Mouse (Mus musculus) cerebral cortex, adult 2 months (tissue): ENCODE results near the gene Gm5089.

ENCODE experiments used
- WGBS: fragments of 180-500 bp; shearing (Covaris S2); methylation state at CpG from one replicate; pipeline ENCODE4 v1.1.7; 2018; 5-methylcytosine and 5-hydroxymethylcytosine counted together

Gm5089 gene

GRCm38 (mm10) chr14:122450496-122451382, at the start of gene Gm5089:
Gene Gm5089, minus strand, starts transcription at chr14:122451115.
- WGBS, result 1% methylated on average over 59 of the region's 59 CpGs

- WGBS, result 73% methylated on average over 1 of the region's 1 CpGs
Observed at GRCm38 (mm10) chr14:122492015-122492414, 41.1 kb upstream of the Gm5089 start.

- WGBS, result 83% methylated on average over 6 of the region's 6 CpGs
Observed at GRCm38 (mm10) chr14:122491521-122491920, 40.6 kb upstream of the Gm5089 start.

- 9% methylated on average over 51 of the region's 51 CpGs for WGBS
Observed at GRCm38 (mm10) chr14:122490441-122491328, 39.8 kb upstream of the Gm5089 start, which contains the start of gene Gm10837. Gene Gm10837, plus strand, starts transcription at chr14:122490586.

- 6% methylated on average over 12 of the region's 12 CpGs for WGBS
Observed at GRCm38 (mm10) chr14:122489686-122490414, 38.9 kb upstream of the Gm5089 start.

- WGBS, result 5% methylated on average over 5 of the region's 5 CpGs
Observed at GRCm38 (mm10) chr14:122489041-122489440, 38.1 kb upstream of the Gm5089 start.

GRCm38 (mm10) chr14:122487366-122487765, 36.5 kb upstream of the Gm5089 start:
- WGBS, result 49% methylated on average over 5 of the region's 5 CpGs

- 60% methylated on average over 1 of the region's 1 CpGs for WGBS
Observed at GRCm38 (mm10) chr14:122486611-122487010, 35.7 kb upstream of the Gm5089 start.

- WGBS, result 48% methylated on average over 12 of the region's 12 CpGs
Observed at GRCm38 (mm10) chr14:122485635-122486181, 34.8 kb upstream of the Gm5089 start.

GRCm38 (mm10) chr14:122484844-122485551, 34.1 kb upstream of the Gm5089 start:
- WGBS, result 32% methylated on average over 24 of the region's 24 CpGs

GRCm38 (mm10) chr14:122484458-122484843, 33.5 kb upstream of the Gm5089 start:
- WGBS, result 57% methylated on average over 4 of the region's 4 CpGs

GRCm38 (mm10) chr14:122483556-122484421, 32.9 kb upstream of the Gm5089 start:
- 58% methylated on average over 18 of the region's 18 CpGs for WGBS

GRCm38 (mm10) chr14:122483024-122483385, 32.1 kb upstream of the Gm5089 start:
- 42% methylated on average over 5 of the region's 5 CpGs for WGBS

GRCm38 (mm10) chr14:122482081-122483023, 31.4 kb upstream of the Gm5089 start:
- 35% methylated on average over 38 of the region's 38 CpGs for WGBS

GRCm38 (mm10) chr14:122481181-122481580, 30.3 kb upstream of the Gm5089 start:
- 33% methylated on average over 15 of the region's 15 CpGs for WGBS

- WGBS, result 27% methylated on average over 2 of the region's 2 CpGs
Observed at GRCm38 (mm10) chr14:122480355-122480754, 29.4 kb upstream of the Gm5089 start.

GRCm38 (mm10) chr14:122479461-122480109, 28.7 kb upstream of the Gm5089 start:
- WGBS, result 20% methylated on average over 17 of the region's 17 CpGs

GRCm38 (mm10) chr14:122478574-122479011, 27.7 kb upstream of the Gm5089 start:
- WGBS, result 9% methylated on average over 22 of the region's 22 CpGs
